Mouse (Mus musculus) CH12.LX (cell line): ENCODE measurements around the gene Pskh1. TPM values are rescaled to one million over a fixed set of nuclear protein-coding genes. Genes with fewer than 3 reads are reported as not detected.

Source experiments
- DNase-seq: peaks from one replicate; pipeline ENCODE4 v3.0.0-alpha.2; 2013; ENCODE audit errors: extremely low read depth
- H3K27ac ChIP-seq: 2 replicates; pipeline ENCODE4 v1.5.1; 2012; ENCODE audit warnings: low read depth, mild to moderate bottlenecking, control low read depth, moderate library complexity; ENCODE audit not compliant: insufficient read depth
- H3K27me3 ChIP-seq: replicated peaks from 2 replicates; pipeline ENCODE3; 2012; ENCODE audit warnings: inconsistent platforms
- H3K36me3 ChIP-seq, 2 experiments: replicated peaks in 1 of 2; 2 replicates each; pipeline versions ENCODE3 to v1.6.1; 2012; ENCODE audit warnings: inconsistent platforms in 1 of 2, low read length in 1 of 2, mild to moderate bottlenecking in 1 of 2, mixed read lengths in 1 of 2, moderate library complexity in 1 of 2; ENCODE audit not compliant: control insufficient read depth in 1 of 2, insufficient read depth in 1 of 2
- H3K4me1 ChIP-seq, 2 experiments: 2 replicates each; pipeline ENCODE4 v1.6.1; 2012; ENCODE audit warnings: inconsistent platforms in 1 of 2, moderate library complexity in 1 of 2; ENCODE audit not compliant: insufficient read depth in 2 of 2, control insufficient read depth in 1 of 2
- H3K4me2 ChIP-seq: 2 replicates; pipeline ENCODE4 v1.6.1; 2012; ENCODE audit warnings: low read depth, mild to moderate bottlenecking, control low read depth; ENCODE audit not compliant: poor library complexity, insufficient read depth, severe bottlenecking
- H3K4me3 ChIP-seq, 3 experiments: fragments of 150-350 bp in 1 of 3; sonication (generic) in 1 of 3; replicated peaks in 1 of 3; 2 replicates each; pipeline versions ENCODE3 to v1.5.1; 2011 to 2012; ENCODE audit warnings: low read depth in 2 of 3, low read length in 2 of 3, mild to moderate bottlenecking in 2 of 3, moderate library complexity in 2 of 3, control low read depth in 1 of 3, improper control_type of control experiment in 1 of 3, inconsistent platforms in 1 of 3, mixed read lengths in 1 of 3; ENCODE audit not compliant: poor library complexity in 1 of 3
- H3K79me2 ChIP-seq: replicated peaks from 2 replicates; pipeline ENCODE4 v1.6.1; 2012; ENCODE audit warnings: mild to moderate bottlenecking, moderate library complexity; ENCODE audit not compliant: control insufficient read depth, poor library complexity, insufficient read depth, severe bottlenecking; ENCODE audit errors: extremely low read depth
- H3K9ac ChIP-seq: 2 replicates; pipeline ENCODE4 v1.6.1; 2012; ENCODE audit warnings: low read depth, mild to moderate bottlenecking, control low read depth, moderate library complexity; ENCODE audit not compliant: insufficient read depth
- H3K9me3 ChIP-seq: replicated peaks from 2 replicates; pipeline ENCODE3; 2012; ENCODE audit warnings: low read length, inconsistent platforms, mixed read lengths
- BHLHE40 ChIP-seq: IDR thresholded peaks from 2 replicates; pipeline ENCODE4 v1.6.1; 2011; ENCODE audit warnings: mild to moderate bottlenecking, low read depth, low read length, improper control_type of control experiment
- CHD2 ChIP-seq: IDR thresholded peaks from 2 replicates; pipeline ENCODE4 v1.6.1; 2011; ENCODE audit warnings: low read length, improper control_type of control experiment
- CTCF ChIP-seq, 2 experiments: IDR thresholded peaks in 1 of 2; conservative IDR thresholded peaks in 1 of 2; 2 replicates each; pipeline ENCODE4 v1.5.1; 2011 to 2012; ENCODE audit warnings: low read depth in 2 of 2, low read length in 2 of 2, improper control_type of control experiment in 1 of 2, inconsistent platforms in 1 of 2, mild to moderate bottlenecking in 1 of 2, moderate library complexity in 1 of 2
- ELF1 ChIP-seq: IDR thresholded peaks from 2 replicates; pipeline ENCODE4 v1.6.1; 2014; ENCODE audit warnings: low read depth, mild to moderate bottlenecking, inconsistent platforms, low read length, improper control_type of control experiment
- EP300 ChIP-seq: IDR thresholded peaks from 2 replicates; pipeline ENCODE4 v1.6.1; 2011; ENCODE audit warnings: low read length, improper control_type of control experiment
- ETS1 ChIP-seq: conservative IDR thresholded peaks from 2 replicates; pipeline ENCODE4 v1.6.1; 2012; ENCODE audit warnings: low read depth, mild to moderate bottlenecking, inconsistent platforms, low read length, improper control_type of control experiment, moderate library complexity
- GABPA ChIP-seq: IDR thresholded peaks from 2 replicates; pipeline ENCODE4 v1.6.1; 2012; ENCODE audit warnings: low read depth, low read length, improper control_type of control experiment, inconsistent platforms; ENCODE audit not compliant: insufficient replicate concordance
- HCFC1 ChIP-seq: IDR thresholded peaks from 2 replicates; pipeline ENCODE4 v1.6.1; 2012; ENCODE audit warnings: low read depth, mild to moderate bottlenecking, inconsistent platforms, low read length, improper control_type of control experiment
- IRF4 ChIP-seq: IDR thresholded peaks from 2 replicates; pipeline ENCODE4 v1.6.1; 2014; ENCODE audit warnings: low read depth, mild to moderate bottlenecking, inconsistent platforms, low read length, improper control_type of control experiment
- KAT2A ChIP-seq: IDR thresholded peaks from 2 replicates; pipeline ENCODE4 v1.6.1; 2012; ENCODE audit warnings: low read length, improper control_type of control experiment, inconsistent platforms; ENCODE audit not compliant: insufficient replicate concordance
- MAFK ChIP-seq: IDR thresholded peaks from 2 replicates; pipeline ENCODE4 v1.6.1; 2011; ENCODE audit warnings: low read length, improper control_type of control experiment; ENCODE audit not compliant: insufficient replicate concordance
- MAX ChIP-seq: IDR thresholded peaks from 2 replicates; pipeline ENCODE4 v1.6.1; 2011; ENCODE audit warnings: low read length, improper control_type of control experiment
- MAZ ChIP-seq: IDR thresholded peaks from 2 replicates; pipeline ENCODE4 v1.6.1; 2012; ENCODE audit warnings: low read depth, mild to moderate bottlenecking, inconsistent platforms, low read length, improper control_type of control experiment, moderate library complexity
- MEF2A ChIP-seq: IDR thresholded peaks from 2 replicates; pipeline ENCODE4 v1.6.1; 2014; ENCODE audit warnings: low read depth, mild to moderate bottlenecking, inconsistent platforms, low read length, improper control_type of control experiment, borderline replicate concordance
- MXI1 ChIP-seq: IDR thresholded peaks from 2 replicates; pipeline ENCODE4 v1.6.1; 2011; ENCODE audit warnings: mild to moderate bottlenecking, low read depth, low read length, improper control_type of control experiment
- MYC ChIP-seq: IDR thresholded peaks from 2 replicates; pipeline ENCODE4 v1.6.1; 2011; ENCODE audit warnings: low read depth, mild to moderate bottlenecking, improper control_type of control experiment, low read length
- NELFE ChIP-seq: IDR thresholded peaks from 2 replicates; pipeline ENCODE4 v1.6.1; 2011; ENCODE audit warnings: low read depth, low read length, improper control_type of control experiment
- NRF1 ChIP-seq: IDR thresholded peaks from 2 replicates; pipeline ENCODE4 v1.6.1; 2014; ENCODE audit warnings: low read depth, mild to moderate bottlenecking, inconsistent platforms, low read length, improper control_type of control experiment, moderate library complexity
- PAX5 ChIP-seq: IDR thresholded peaks from 2 replicates; pipeline ENCODE4 v1.6.1; 2012; ENCODE audit warnings: low read length, inconsistent platforms, mixed read lengths
- POLR2A ChIP-seq: IDR thresholded peaks from 2 replicates; pipeline ENCODE4 v1.6.1; 2011; ENCODE audit warnings: low read depth, mild to moderate bottlenecking, improper control_type of control experiment, low read length
- POLR2AphosphoS2 ChIP-seq: IDR thresholded peaks from 2 replicates; pipeline ENCODE4 v1.6.1; 2011; ENCODE audit warnings: low read depth, low read length, improper control_type of control experiment
- RAD21 ChIP-seq: IDR thresholded peaks from 2 replicates; pipeline ENCODE4 v1.6.1; 2011; ENCODE audit warnings: low read depth, mild to moderate bottlenecking, low read length, improper control_type of control experiment, moderate library complexity
- RCOR1 ChIP-seq: conservative IDR thresholded peaks from 2 replicates; pipeline ENCODE4 v1.6.1; 2012; ENCODE audit warnings: low read depth, mild to moderate bottlenecking, inconsistent platforms, low read length, improper control_type of control experiment
- SIN3A ChIP-seq: IDR thresholded peaks from 2 replicates; pipeline ENCODE4 v1.6.1; 2012; ENCODE audit warnings: low read length, improper control_type of control experiment, inconsistent platforms
- TBP ChIP-seq: conservative IDR thresholded peaks from 2 replicates; pipeline ENCODE4 v1.6.1; 2011; ENCODE audit warnings: low read depth, low read length, improper control_type of control experiment
- TCF12 ChIP-seq: IDR thresholded peaks from 2 replicates; pipeline ENCODE4 v1.6.1; 2014; ENCODE audit warnings: low read depth, mild to moderate bottlenecking, inconsistent platforms, low read length, improper control_type of control experiment
- UBTF ChIP-seq: IDR thresholded peaks from 2 replicates; pipeline ENCODE4 v1.6.1; 2012; ENCODE audit warnings: low read depth, mild to moderate bottlenecking, inconsistent platforms, low read length, improper control_type of control experiment, moderate library complexity
- USF1 ChIP-seq: IDR thresholded peaks from 2 replicates; pipeline ENCODE4 v1.6.1; 2014; ENCODE audit warnings: low read depth, mild to moderate bottlenecking, inconsistent platforms, low read length, improper control_type of control experiment
- ZC3H11A ChIP-seq: IDR thresholded peaks from 2 replicates; pipeline ENCODE4 v1.6.1; 2012; ENCODE audit warnings: low read depth, mild to moderate bottlenecking, inconsistent platforms, low read length, improper control_type of control experiment
- ZMIZ1 ChIP-seq: IDR thresholded peaks from 2 replicates; pipeline ENCODE4 v1.6.1; 2012; ENCODE audit warnings: low read depth, mild to moderate bottlenecking, inconsistent platforms, low read length, improper control_type of control experiment
- ZNF384 ChIP-seq: IDR thresholded peaks from 2 replicates; pipeline ENCODE4 v1.6.1; 2012; ENCODE audit warnings: low read depth, low read length, improper control_type of control experiment, inconsistent platforms
- dilution Hi-C: fragments of 300-500 bp; cut with MboI; formaldehyde crosslinking; loops from 2 replicates; pipeline ENCODE4 v1.14.3; 2020; ENCODE audit warnings: low sequenced_read_pairs; ENCODE audit not compliant: extremely low pct_unique_long_range_greater_than_20kb, extremely low pct_ligation_motif_present
- in situ Hi-C: fragments of 300-500 bp; cut with MboI; formaldehyde crosslinking; loops from 3 replicates; pipeline ENCODE4 v1.14.3; 2019; ENCODE audit warnings: low sequenced_read_pairs, low pct_ligation_motif_present, low pct_unique_long_range_greater_than_20kb, mixed read lengths
- polyA plus RNA-seq: library from polyadenylated mRNA; unstranded; fragments of >175 nt; gene quantifications from 2 replicates; pipeline ENCODE4 v1.2.1, GENCODE M21; 2012; ENCODE audit warnings: low read depth; ENCODE audit not compliant: insufficient read length
- total RNA-seq, 2 experiments: library from RNA; depleted of rRNA; stranded (reverse); fragments of 300-350 nt in 1 of 2; fragments of >200 nt in 1 of 2; gene quantifications; 2 replicates each; pipeline ENCODE4 v1.2.3; 2012 to 2014

The Pskh1 gene
- total and polyA plus RNA-seq, 3 experiments = 11.0 to 12.9 (median 12.3) TPM

GRCm38 (mm10) chr8:105850611-105851010 lies 49.6 kb upstream of the Pskh1 start:
- no peak overlapping the region for H3K27ac ChIP-seq
- H3K27me3 ChIP-seq = no peaks in the 10 kb centered on the region
- no peak for DNase-seq
- dilution Hi-C loops = no loop called here
- TF ChIP-seq MAFK (no peak), RCOR1 (no peak), ZC3H11A (no peak), BHLHE40 (no peak), ETS1 (no peak), EP300 (no peak), CHD2 (no peak)
- TF ChIP-seq, all 38 proteins: peak for 0
- peak overlapping the region; percentile 38; the same call in 1 of the 2 replicates for H3K9ac ChIP-seq
- in situ Hi-C loops = no loop called here
- peaks cover 29 to 42% of the 10 kb centered on the region in 2 experiments for H3K36me3 ChIP-seq
- H3K79me2 ChIP-seq = peaks cover 4% of the 10 kb centered on the region
- peak overlapping the region in 2 of 3 experiments; percentile 2 to 30 for H3K4me3 ChIP-seq
- peak overlapping the region; percentile 62 for H3K4me2 ChIP-seq
- H3K9me3 ChIP-seq = no peaks in the 10 kb centered on the region
- peaks cover 3 to 15% of the 10 kb centered on the region in 2 experiments; a peak in 2 of 4 replicates for H3K4me1 ChIP-seq

GRCm38 (mm10) chr8:105851651-105852143 lies 48.5 kb upstream of the Pskh1 start:
- Histone ChIP-seq H3K27me3 (no peaks in the 10 kb centered on the region), H3K4me1 (peaks cover 3 to 25% of the 10 kb centered on the region in 2 experiments; a peak in 2 of 4 replicates), H3K27ac (peak overlapping the region; percentile 29; the same call in 1 of the 2 replicates), H3K9ac (peak overlapping the region; percentile 79), H3K4me3 (peak overlapping the region; percentile 70 to 89 (median 81)), H3K36me3 (peaks cover 21 to 31% of the 10 kb centered on the region in 2 experiments), H3K79me2 (peaks cover 15% of the 10 kb centered on the region), H3K4me2 (peak overlapping the region; percentile 86), H3K9me3 (no peaks in the 10 kb centered on the region)
- TF ChIP-seq RCOR1 (no peak), GABPA (peak; percentile 41; the same call in 1 of the 2 replicates), MEF2A (peak; percentile 81), MAX (peak; percentile 75; the same call in 1 of the 2 replicates), CHD2 (peak; percentile 100), UBTF (no peak), ZNF384 (no peak), MAZ (peak; percentile 53; the same call in 1 of the 2 replicates), POLR2A (peak; percentile 92), ZMIZ1 (no peak), NELFE (peak; percentile 94), RAD21 (no peak), TCF12 (peak; percentile 84), HCFC1 (peak; percentile 99), MXI1 (peak; percentile 90), IRF4 (peak; percentile 65), TBP (peak; percentile 67; the same call in 1 of the 2 replicates), BHLHE40 (peak; percentile 59; the same call in 1 of the 2 replicates), CTCF (conservative IDR thresholded peaks at IDR 0.05 in 1 of 2, IDR thresholded peaks at IDR 0.05 in 1 of 2; ENCODE audit: low read depth in 2 of 2, low read length in 2 of 2) (no peak), ELF1 (peak; percentile 50), MYC (peak; percentile 87), KAT2A (peak; percentile 94; the same call in 1 of the 2 replicates), POLR2AphosphoS2 (peak; percentile 69; the same call in 1 of the 2 replicates), SIN3A (peak; percentile 97), NRF1 (peak; percentile 63), PAX5 (no peak), USF1 (no peak)
- DNase-seq = peak; percentile 95
- in situ Hi-C loops = no loop called here
- dilution Hi-C loops = no loop called here
